Mouse (Mus musculus) lung, postnatal 4 days (tissue): ENCODE results near the gene Mapkap1.

Experiments used
- DNase-seq, 2 experiments: peaks; one replicate each; pipeline ENCODE4 v3.0.0; 2021

Mapkap1 gene

DNA sequence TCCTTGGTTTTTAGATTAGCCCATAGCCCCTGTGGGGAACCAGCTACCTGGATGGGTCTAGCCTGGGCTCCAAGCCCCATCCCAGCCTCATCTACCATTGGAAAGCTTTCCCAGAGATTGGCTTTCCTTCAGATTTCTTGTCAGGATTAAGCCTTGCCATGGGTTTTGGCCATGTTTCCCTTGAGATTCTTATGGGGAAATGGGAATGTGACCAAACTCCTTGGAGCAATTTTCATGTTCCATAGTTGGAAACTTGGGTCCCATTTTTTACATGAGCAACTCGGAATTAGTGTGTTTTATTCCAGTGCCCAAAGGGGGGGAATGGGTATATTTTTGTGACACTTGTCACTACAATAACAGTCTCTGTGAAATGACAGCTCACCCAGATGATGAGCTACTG is 125.8 kb downstream of the Mapkap1 start:
- no peak for DNase-seq

DNA sequence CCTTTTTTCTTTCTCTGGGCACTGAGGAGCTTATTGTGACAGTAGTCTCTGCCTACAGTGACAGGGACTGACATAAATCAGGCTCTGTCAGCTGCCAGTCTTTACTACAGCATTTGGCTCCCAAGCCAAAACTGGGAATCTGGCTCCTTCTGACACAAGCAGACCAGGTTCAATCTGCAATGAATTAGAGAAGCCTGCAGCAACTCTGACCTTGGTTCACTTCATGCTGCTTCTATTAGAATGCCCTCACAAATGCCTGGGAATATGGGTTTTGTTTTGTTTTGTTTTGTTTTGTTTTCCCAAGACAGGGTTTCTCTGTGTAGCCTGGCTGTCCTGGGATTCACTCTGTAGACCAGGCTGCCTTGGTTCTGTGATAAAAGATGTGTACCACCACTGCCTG is 126.7 kb downstream of the Mapkap1 start:
- no peak for DNase-seq

GRCm38 (mm10) chr2:34534996-34535395 is 128.4 kb downstream of the Mapkap1 start:
- DNase-seq = peak in 1 of 2 experiments; percentile 32

DNA sequence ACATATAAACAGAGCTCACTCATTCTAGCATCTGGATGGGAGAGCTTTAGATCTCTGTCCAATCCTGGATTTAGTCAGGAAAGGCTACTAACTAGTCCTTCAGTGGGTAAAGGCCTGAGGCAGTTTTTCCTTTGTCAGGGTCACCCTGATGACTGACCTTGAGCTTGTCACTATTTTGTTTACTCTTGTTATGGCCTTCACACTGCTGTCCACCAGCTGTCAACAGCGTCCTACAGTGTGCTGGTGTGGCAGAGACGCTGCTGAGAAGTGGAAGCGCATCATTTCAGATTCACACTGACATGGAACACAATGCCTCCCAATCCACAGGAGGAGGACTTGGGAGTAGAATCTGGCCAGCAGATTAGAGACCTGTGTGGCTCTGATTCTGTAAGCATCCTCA is 130.8 kb downstream of the Mapkap1 start:
- no peak for DNase-seq

GRCm38 (mm10) chr2:34543581-34543980 is 137.0 kb downstream of the Mapkap1 start:
- no peak for DNase-seq

- DNase-seq = no peak
These were observed 137.4 kb downstream of the Mapkap1 start for GRCm38 (mm10) chr2:34544021-34544420.

DNA sequence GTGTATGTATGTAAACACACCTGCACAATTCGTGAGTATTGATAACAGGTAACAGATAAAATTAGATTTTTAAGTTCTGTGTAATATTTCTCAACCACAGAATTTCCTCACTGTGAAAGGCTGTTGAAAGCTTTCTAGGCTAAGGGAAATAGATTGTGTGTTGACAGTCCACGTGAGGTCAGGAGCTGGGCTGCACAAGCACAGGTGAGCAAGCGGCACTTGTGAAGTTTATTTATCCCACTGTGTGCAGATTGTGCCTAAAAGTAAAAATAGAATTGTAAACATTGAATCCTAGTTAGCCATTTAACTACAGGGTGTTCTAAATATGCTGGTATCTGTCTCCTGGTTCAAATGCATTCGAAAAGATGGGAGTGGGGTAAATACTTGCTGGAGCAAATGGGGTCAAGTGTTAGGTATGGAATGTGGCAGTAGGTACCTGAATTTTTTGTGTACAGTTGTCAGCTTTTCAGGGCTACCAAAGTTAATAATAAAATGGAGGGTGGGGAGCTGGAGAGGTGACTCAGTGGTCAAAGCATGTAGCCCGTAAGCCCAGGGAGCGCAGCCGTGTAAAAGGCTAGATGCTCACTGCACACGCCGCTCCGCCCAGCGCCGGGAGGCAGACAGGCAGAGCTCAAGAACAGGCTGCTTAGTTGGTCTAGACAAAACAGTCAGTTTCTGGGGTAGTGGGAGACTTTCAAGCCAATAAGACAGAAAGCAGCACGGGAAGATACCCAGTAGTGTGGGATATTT is 138.2 kb downstream of the Mapkap1 start:
- DNase-seq = peak in 1 of 2 experiments; percentile 38

- no peak for DNase-seq
These were observed 139.7 kb downstream of the Mapkap1 start for GRCm38 (mm10) chr2:34546176-34546677.

GRCm38 (mm10) chr2:34547516-34547915 is 140.9 kb downstream of the Mapkap1 start:
- DNase-seq = no peak

GRCm38 (mm10) chr2:34548961-34549360 is 142.4 kb downstream of the Mapkap1 start:
- DNase-seq = no peak

DNA sequence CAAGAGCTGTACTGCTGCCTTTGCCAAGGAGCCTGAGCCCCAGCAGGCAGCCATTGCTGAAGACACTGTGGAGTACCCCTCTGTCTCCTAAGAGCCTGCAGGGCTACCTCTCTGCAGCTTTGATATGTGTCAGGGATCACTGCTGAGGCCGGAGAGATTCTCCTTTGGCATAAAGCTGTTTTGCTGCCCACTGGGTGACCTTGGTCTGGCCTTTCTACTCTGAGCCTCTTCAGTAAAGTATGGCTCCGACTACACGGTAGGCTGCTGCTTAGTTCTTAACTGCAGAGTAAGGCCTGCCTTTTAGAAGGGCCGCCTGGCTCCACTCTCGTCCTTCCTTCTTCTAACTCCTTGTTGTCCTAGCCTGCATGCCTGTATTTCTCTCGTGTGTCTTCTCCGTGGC is 142.9 kb downstream of the Mapkap1 start:
- no peak for DNase-seq

GRCm38 (mm10) chr2:34552772-34553171 is 146.2 kb downstream of the Mapkap1 start:
- DNase-seq = no peak

DNA sequence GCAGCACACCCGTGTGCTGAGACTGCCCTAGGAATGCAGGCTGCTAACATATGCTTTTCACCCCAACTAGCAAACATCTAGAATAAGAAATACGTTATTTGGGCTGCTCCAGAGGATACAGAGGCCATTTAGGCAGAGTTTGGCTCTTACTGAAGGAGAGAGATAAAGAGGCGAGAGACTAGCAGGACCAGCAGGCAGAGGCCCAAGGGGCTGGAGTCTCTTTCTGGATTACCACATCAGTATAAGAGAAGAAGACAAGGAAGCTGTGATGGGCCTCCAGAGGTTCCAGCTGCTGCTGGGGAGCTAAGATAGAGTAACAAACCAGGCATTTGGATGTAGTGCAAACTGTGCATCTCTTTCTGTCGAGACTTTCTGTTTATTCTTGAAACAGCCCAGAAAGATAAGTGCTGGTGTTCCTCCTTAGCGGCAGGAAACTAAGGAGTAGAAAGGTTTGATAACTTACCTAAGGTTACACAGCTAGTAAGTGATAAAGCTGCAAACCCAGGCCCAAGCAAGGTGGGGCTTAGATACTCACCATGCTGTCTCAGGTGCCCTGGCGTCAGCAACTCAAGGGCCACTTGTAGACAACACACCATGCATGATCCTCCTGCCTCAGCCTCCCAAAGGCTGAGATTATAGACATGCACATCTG is 147.1 kb downstream of the Mapkap1 start:
- DNase-seq = peak in 1 of 2 experiments; percentile 36

DNA sequence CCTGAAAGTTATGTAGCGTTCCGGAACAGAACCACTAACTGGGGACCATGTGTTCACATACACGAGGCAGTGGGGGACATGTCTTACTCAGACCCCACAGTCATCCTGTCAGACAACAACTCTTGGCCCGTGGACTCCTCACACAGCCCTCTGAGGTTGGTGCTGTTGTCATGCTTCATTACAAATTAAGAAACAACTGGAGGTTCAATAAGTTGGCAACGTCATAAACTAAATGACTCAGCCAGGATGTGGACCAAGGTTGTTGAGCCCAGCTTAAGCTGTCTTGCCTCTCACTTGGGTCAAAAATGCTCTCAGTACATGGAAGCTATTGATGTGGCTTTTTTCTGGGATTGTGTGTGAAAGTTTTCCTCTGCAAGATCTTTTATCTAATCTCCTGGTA is 153.6 kb downstream of the Mapkap1 start:
- no peak for DNase-seq

DNA sequence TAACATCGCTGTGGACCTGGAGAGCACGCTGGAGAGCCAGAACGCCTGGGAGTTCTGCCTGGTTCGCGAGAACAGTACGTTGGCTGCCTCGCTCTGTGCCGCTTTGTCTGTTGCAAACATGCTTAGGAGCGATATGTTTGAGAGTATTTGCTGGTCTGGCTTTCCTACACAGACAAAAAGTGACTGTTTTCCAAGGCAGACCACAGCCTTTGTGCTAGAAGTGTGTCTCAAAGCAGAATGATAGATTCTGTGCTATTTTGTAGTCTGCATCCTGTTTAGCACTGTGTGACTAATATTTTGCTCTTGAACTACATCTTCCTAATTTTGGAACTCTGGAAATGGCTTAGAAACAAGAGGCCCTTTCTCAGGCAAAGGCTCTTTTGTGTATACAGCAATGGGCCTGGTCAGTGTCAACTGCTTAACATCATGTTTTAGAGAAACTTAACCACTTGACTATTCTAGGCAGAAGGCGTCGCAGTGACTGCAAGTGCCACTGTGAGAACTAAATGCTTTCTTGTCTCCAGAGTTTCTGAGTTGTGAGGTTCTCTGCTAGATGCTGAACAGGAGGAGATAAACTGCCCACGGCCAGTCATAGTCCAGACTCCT is 156.6 kb downstream of the Mapkap1 start:
- DNase-seq = no peak

DNA sequence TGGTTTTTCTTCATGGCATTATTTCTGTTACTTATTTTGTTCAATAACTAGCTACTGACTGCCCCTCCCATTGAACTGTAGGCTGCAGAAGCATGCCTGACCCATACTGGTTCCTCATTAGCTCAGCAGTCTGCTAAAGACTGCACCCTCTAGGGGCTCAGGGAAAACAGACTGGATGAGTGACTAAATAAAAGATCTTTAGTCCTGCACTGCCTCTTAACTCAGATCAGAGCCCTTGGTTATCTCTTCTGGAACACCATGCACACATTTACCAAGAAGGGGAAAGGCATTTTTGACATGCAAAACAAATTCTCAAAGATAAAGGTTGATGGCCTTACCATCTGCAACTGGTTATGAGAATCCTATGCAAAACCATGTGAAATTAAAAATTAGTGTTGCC is 157.3 kb downstream of the Mapkap1 start:
- no peak for DNase-seq

DNA sequence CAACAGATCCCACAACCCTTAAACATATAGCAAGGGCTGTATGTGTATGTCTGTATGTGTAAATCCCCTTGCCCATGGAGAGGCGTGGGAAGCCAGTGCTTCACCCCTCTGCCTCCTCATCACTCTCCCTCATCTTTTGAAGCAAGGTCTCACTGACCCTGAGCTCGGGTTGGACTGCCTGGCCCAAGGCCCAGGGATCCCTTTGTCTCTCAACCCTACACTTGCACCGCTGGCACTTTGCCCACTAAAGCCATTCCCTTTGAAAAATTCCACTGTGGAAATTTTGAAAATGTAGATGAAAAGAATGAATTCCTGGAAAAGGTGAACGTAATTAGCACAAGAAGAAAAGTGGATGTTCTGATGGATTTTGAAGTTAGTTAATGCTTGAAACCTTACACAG is 159.6 kb downstream of the Mapkap1 start:
- DNase-seq = no peak

GRCm38 (mm10) chr2:34566601-34567000 is 160.0 kb downstream of the Mapkap1 start:
- DNase-seq = no peak

DNA sequence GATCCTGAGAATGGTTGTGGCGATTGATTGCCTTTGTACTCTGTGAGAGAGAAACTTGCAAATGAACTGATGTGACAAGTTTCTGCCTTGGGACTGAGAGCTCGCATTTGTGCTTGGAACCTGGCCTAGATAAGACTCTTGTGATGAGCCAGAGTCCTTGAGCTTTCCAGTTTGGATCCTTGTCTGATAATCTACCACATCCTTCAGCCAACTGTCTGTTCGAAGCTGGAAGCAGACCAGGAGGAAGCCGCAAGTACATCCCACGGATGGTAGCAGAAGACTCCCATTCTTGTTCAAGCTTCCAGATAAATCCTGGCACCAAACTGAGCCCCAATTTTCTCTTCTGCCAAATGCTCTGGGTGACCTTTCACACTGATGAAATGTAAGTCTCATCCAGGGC is 162.6 kb downstream of the Mapkap1 start:
- no peak for DNase-seq

GRCm38 (mm10) chr2:34570378-34570777 is 163.8 kb downstream of the Mapkap1 start:
- no peak for DNase-seq

- no peak for DNase-seq
These were observed 164.5 kb downstream of the Mapkap1 start for GRCm38 (mm10) chr2:34571096-34571495.

DNA sequence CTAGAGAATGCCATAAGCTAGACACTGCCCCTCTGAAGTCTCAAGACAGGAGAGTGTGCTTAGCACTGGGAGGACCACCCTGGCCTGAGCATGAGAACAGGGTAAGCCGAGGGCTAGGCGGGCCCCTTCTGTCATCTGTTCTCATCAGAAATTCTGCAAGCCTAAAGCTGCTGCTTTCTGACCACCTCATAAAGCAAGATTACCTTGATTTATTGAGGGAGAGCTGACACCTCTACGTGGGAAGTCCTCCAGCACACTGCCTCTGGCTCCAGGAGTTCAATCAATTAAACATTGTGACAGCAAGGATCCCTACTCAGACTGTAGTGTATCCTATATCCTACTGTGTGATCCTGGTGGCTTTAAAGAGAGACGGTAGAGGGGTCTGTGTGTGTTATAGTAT is 166.5 kb downstream of the Mapkap1 start:
- DNase-seq = no peak

DNA sequence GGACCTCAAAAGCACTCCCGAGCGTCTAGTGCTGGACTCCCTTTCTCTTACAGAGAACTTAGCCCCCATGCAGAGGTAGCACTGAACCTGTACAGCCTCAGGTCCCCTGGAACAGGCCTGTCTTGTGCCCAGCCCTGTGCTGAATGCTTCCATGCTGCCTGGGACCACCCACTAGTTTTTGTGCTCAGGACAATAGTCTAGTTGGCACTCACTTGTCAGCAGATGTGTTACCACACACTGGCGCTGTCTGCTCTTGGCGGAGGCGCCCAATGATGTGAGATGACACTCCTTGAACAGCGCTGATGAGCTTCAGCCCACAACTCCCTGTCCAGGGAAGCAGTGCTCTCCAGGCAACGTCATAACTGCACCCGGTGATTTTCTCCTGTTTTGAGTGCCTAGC is 182.0 kb downstream of the Mapkap1 start:
- peak in 1 of 2 experiments; percentile 51 for DNase-seq
